Mouse (Mus musculus) brain, adult 10 weeks (tissue): ENCODE measurements around the gene Serpinb13. TPM values are rescaled to one million over a fixed set of nuclear protein-coding genes. Genes with fewer than 3 reads are reported as not detected.

Experiments used
- polyA plus RNA-seq: library from polyadenylated mRNA; stranded (reverse); fragments of 350-450 nt; fragmentation: Illumina TruSeq; extraction: RNeasy Lipid Tissue Mini Kit (QIAGEN cat#74804); gene quantifications from one replicate; pipeline ENCODE4 v1.2.3, GENCODE M21; 2015; ENCODE audit warnings: low read depth, low replicate concordance

Gene Serpinb13
- not detected for polyA plus RNA-seq

DNA sequence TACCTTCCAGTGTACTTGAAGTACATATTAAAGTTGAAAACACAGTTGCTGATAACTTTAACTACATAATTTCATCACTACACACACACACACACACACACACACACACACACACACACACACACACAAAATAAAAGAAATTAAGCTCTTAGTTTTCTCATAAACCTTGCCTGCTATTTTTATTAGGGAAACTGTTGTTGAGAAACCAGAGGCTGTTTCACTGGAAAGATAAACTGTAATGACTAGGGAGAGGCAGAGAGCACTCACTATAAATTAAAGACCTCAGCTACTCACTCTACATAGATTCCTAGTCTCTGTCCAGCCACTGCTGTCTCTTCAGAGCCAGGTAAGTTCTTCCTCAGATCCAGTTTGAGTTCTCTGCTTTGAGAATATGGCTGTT is at the start of gene Serpinb13:
Gene Serpinb13 (plus strand): TSS at position 301 of the 400 bp plus-strand sequence.

DNA sequence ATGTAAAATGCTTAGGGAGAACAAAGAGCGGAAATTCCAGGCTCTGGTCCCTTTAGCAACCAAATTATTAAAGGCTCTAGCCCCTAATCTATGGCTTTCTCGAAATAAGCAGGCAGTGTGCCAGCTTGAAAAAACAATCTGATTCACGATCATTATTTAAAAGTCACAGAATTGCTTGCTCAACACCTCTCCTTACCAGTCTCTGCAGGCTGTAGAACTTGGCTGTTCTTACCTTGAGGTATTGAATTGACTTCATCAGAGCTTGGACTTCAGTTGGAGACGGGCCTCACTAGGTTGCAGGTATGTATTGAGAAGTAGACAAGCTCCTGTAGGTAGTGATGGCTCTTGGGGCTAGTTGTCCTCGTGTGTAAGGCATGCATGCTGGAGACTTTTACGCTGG is 46.5 kb upstream of the Serpinb13 start, which contains the start of gene Serpinb12:
Gene Serpinb12 (plus strand): TSS at position 185 of the 400 bp plus-strand sequence.

Other genes with a start within 250 kb of the Serpinb13 start
- 14.3 TPM for gene Kdsr, start 221.3 kb upstream of the Serpinb13 start, polyA plus RNA-seq
- 38.4 TPM for gene Vps4b, start 184.3 kb upstream of the Serpinb13 start, polyA plus RNA-seq
- gene Serpinb5, start 119.8 kb upstream of the Serpinb13 start, polyA plus RNA-seq, result not detected
- not detected for gene Serpinb12, start 46.5 kb upstream of the Serpinb13 start, polyA plus RNA-seq
- gene Serpinb3a, start 71.3 kb downstream of the Serpinb13 start, polyA plus RNA-seq, result not detected
- gene Serpinb3d, start 102.5 kb downstream of the Serpinb13 start, polyA plus RNA-seq, result not detected